Mouse (Mus musculus) left cerebral cortex, postnatal 4 days (tissue): ENCODE measurements around the gene Zbtb38. TPM values are rescaled to one million over a fixed set of nuclear protein-coding genes. Genes with fewer than 3 reads are reported as not detected.

Experiments
- DNase-seq: peaks from one replicate; pipeline ENCODE4 v3.0.0-alpha.2; 2022
- intact Hi-C: fragments of 180-260 bp; cut with DNase I; formaldehyde crosslinking; loops from one replicate; pipeline ENCODE4 v1.15.1; 2025
- total RNA-seq, 2 experiments: library from RNA; stranded (reverse); gene quantifications; 2 replicates each; pipeline ENCODE4 v1.2.3; 2021

Gene Zbtb38
- total RNA-seq: 10 to 100 TPM; 65.6 to 66.3 TPM

GRCm38 (mm10) chr9:96752603-96753114 is at the start of gene Zbtb38:
Gene Zbtb38, minus strand, starts transcription at chr9:96752831.
- intact Hi-C loops: loop anchor here (10.0 kb wide), 1 partner anchor 78 kb away; no protein-coding TSS in a partner anchor
- peak; percentile 16 for DNase-seq

- DNase-seq: no peak
- intact Hi-C loops: no loop called here
These were observed 47.6 kb upstream of the Zbtb38 start for GRCm38 (mm10) chr9:96800131-96800825.

- intact Hi-C loops: no loop called here
- DNase-seq: no peak
These were observed 44.7 kb upstream of the Zbtb38 start for GRCm38 (mm10) chr9:96797311-96797710.

- peak; percentile 37 for DNase-seq
- intact Hi-C loops: no loop called here
These were observed 42.8 kb upstream of the Zbtb38 start for GRCm38 (mm10) chr9:96795399-96795928.

GRCm38 (mm10) chr9:96794601-96795000 is 42.0 kb upstream of the Zbtb38 start:
- intact Hi-C loops: no loop called here
- no peak for DNase-seq

- intact Hi-C loops: no loop called here
- DNase-seq: no peak
These were observed 39.9 kb upstream of the Zbtb38 start for GRCm38 (mm10) chr9:96792543-96792942.

- DNase-seq: no peak
- intact Hi-C loops: no loop called here
These were observed 37.9 kb upstream of the Zbtb38 start for GRCm38 (mm10) chr9:96790389-96791007.

GRCm38 (mm10) chr9:96789906-96790305 is 37.3 kb upstream of the Zbtb38 start:
- DNase-seq: no peak
- intact Hi-C loops: no loop called here

GRCm38 (mm10) chr9:96787797-96788196 is 35.2 kb upstream of the Zbtb38 start:
- intact Hi-C loops: no loop called here
- no peak for DNase-seq

- no peak for DNase-seq
- intact Hi-C loops: no loop called here
These were observed 33.3 kb upstream of the Zbtb38 start for GRCm38 (mm10) chr9:96785871-96786342.

- intact Hi-C loops: no loop called here
- no peak for DNase-seq
These were observed 32.6 kb upstream of the Zbtb38 start for GRCm38 (mm10) chr9:96785187-96785586.

- no peak for DNase-seq
- intact Hi-C loops: no loop called here
These were observed 31.0 kb upstream of the Zbtb38 start for GRCm38 (mm10) chr9:96783667-96784066.

GRCm38 (mm10) chr9:96783258-96783657 is 30.6 kb upstream of the Zbtb38 start:
- intact Hi-C loops: no loop called here
- DNase-seq: no peak

GRCm38 (mm10) chr9:96782062-96782461 is 29.4 kb upstream of the Zbtb38 start:
- no peak for DNase-seq
- intact Hi-C loops: no loop called here

- intact Hi-C loops: no loop called here
- no peak for DNase-seq
These were observed 20.5 kb upstream of the Zbtb38 start for GRCm38 (mm10) chr9:96773146-96773545.

GRCm38 (mm10) chr9:96770443-96770842 is 17.8 kb upstream of the Zbtb38 start:
- DNase-seq: no peak
- intact Hi-C loops: no loop called here

GRCm38 (mm10) chr9:96769651-96770050 is 17.0 kb upstream of the Zbtb38 start:
- intact Hi-C loops: no loop called here
- no peak for DNase-seq

- intact Hi-C loops: no loop called here
- DNase-seq: no peak
These were observed 15.2 kb upstream of the Zbtb38 start for GRCm38 (mm10) chr9:96767874-96768273.

- intact Hi-C loops: no loop called here
- no peak for DNase-seq
These were observed 13.4 kb upstream of the Zbtb38 start for GRCm38 (mm10) chr9:96766078-96766477.

- no peak for DNase-seq
- intact Hi-C loops: no loop called here
These were observed 12.8 kb upstream of the Zbtb38 start for GRCm38 (mm10) chr9:96765410-96765809.

- intact Hi-C loops: no loop called here
- no peak for DNase-seq
These were observed 11.4 kb upstream of the Zbtb38 start for GRCm38 (mm10) chr9:96763847-96764631.
